Mouse (Mus musculus): ENCODE results near the gene Fbxl12. TPM values are rescaled to one million over a fixed set of nuclear protein-coding genes. Genes with fewer than 3 reads are reported as not detected.
A peak's percentile ranks its signal among the peaks of the same experiment; 100 is the strongest.
"Not testable (repeated sequence)": the region's sequence is repeated elsewhere in the genome, so short reads cannot be mapped to it uniquely, and the experiment has no call there.

The Fbxl12 gene
- 16.2 and 16.4 TPM in 2 replicates for polyA plus RNA-seq (2016; fragmentation: Nextera tagmentation; extraction: Ambion mirVana)

DNA sequence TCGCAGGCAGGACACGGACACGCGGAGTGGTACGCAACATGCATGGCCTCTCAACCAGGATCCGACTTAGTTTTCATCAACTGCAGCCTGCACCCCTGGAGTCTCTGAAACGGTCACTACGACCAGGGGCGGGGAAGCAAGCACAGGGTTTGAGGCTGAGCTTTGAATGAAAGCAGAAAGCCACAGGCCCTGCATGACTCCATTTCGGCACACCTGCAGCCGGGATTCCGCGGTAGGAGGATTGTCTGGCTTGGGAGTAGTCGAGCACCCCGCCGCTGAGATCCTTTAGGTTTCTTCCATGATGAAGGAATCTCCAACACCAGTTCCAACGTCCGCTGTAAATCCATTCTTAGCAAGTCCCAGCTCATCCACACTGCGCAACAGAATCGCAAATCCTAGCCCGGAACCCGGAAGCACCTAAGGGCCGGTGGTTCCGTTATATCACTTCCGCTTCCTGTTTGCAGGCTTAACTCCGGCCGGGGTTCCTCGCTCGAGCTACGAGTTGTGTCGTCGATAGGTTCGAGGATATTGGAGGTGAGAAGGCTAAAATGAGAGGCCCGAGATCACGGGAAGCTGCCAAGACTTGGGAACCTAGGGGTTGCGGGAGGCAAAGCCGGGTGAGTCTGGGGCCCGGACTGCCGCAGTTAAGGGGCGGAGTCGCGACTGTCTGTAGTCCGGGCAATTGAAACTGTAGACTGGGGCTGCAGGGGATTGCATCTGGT is at the start of gene Fbxl12:
Fbxl12 (minus strand) TSS at position 408 of the 722 bp plus-strand sequence.
- Histone ChIP-seq H3K9me3 (no peaks in the 10 kb centered on the region), H3K9ac (peak within 1 kb of the TSS; percentile 86), H3K27me3 (no peaks in the 10 kb centered on the region), H3K4me1 (peaks cover 42% of the 10 kb centered on the region), H3K27ac (peak within 1 kb of the TSS; percentile 81), H3K4me3 (replicated peaks) (peak within 1 kb of the TSS; percentile 84), H3K36me3 (replicated peaks) (peaks cover 29% of the 10 kb centered on the region), H3K4me2 (peak within 1 kb of the TSS; percentile 98)
- WGBS = under 1% methylated on average over 43 of the region's 43 CpGs
- peak; percentile 40 for ATAC-seq (ENCODE audit: low FRiP score)

GRCm38 (mm10) chr9:20692863-20693262 is 48.3 kb upstream of the Fbxl12 start:
- H3K4me1 ChIP-seq = peaks cover 49% of the 10 kb centered on the region
- H3K27me3 ChIP-seq = peaks cover 32% of the 10 kb centered on the region
- no peak overlapping the region for H3K27ac ChIP-seq
- 90% methylated on average over 3 of the region's 3 CpGs for WGBS
- ATAC-seq (ENCODE audit: low FRiP score) = no peak
- no peak overlapping the region for H3K4me2 ChIP-seq
- no peak overlapping the region for H3K9ac ChIP-seq
- H3K36me3 ChIP-seq (replicated peaks) = no peaks in the 10 kb centered on the region
- H3K9me3 ChIP-seq = no peaks in the 10 kb centered on the region
- H3K4me3 ChIP-seq (replicated peaks) = no peak overlapping the region

GRCm38 (mm10) chr9:20690449-20690848 is 45.9 kb upstream of the Fbxl12 start:
- peaks cover 28% of the 10 kb centered on the region for H3K4me1 ChIP-seq
- not testable (repeated sequence) for H3K36me3 ChIP-seq (replicated peaks); H3K4me3 ChIP-seq (replicated peaks); H3K9ac ChIP-seq; ATAC-seq (ENCODE audit: low FRiP score); H3K9me3 ChIP-seq; H3K4me2 ChIP-seq; H3K27ac ChIP-seq
- 94% methylated on average over 2 of the region's 2 CpGs for WGBS
- peaks cover 42% of the 10 kb centered on the region for H3K27me3 ChIP-seq

GRCm38 (mm10) chr9:20689913-20690312 is 45.3 kb upstream of the Fbxl12 start:
- Histone ChIP-seq H3K36me3 (replicated peaks) (no peaks in the 10 kb centered on the region), H3K27ac (0 out of 2 replicates have a peak overlapping the region, but pooled peaks have one; percentile 33), H3K4me1 (peaks cover 23% of the 10 kb centered on the region), H3K4me2 (no peak overlapping the region), H3K27me3 (peaks cover 41% of the 10 kb centered on the region), H3K9me3 (no peaks in the 10 kb centered on the region), H3K9ac (no peak overlapping the region), H3K4me3 (replicated peaks) (no peak overlapping the region)
- 1% methylated on average over 4 of the region's 4 CpGs for WGBS
- 0 out of 2 replicates have a peak, but pooled peaks have one; percentile 36 for ATAC-seq (ENCODE audit: low FRiP score)

GRCm38 (mm10) chr9:20689403-20689802 is 44.8 kb upstream of the Fbxl12 start:
- Histone ChIP-seq H3K27me3 (peaks cover 43% of the 10 kb centered on the region), H3K4me2 (no peak overlapping the region), H3K4me3 (replicated peaks) (no peak overlapping the region), H3K27ac (no peak overlapping the region), H3K9ac (no peak overlapping the region), H3K36me3 (replicated peaks) (no peaks in the 10 kb centered on the region), H3K9me3 (no peaks in the 10 kb centered on the region), H3K4me1 (peaks cover 18% of the 10 kb centered on the region)
- no peak for ATAC-seq (ENCODE audit: low FRiP score)
- 33% methylated on average over 1 of the region's 1 CpGs for WGBS

DNA sequence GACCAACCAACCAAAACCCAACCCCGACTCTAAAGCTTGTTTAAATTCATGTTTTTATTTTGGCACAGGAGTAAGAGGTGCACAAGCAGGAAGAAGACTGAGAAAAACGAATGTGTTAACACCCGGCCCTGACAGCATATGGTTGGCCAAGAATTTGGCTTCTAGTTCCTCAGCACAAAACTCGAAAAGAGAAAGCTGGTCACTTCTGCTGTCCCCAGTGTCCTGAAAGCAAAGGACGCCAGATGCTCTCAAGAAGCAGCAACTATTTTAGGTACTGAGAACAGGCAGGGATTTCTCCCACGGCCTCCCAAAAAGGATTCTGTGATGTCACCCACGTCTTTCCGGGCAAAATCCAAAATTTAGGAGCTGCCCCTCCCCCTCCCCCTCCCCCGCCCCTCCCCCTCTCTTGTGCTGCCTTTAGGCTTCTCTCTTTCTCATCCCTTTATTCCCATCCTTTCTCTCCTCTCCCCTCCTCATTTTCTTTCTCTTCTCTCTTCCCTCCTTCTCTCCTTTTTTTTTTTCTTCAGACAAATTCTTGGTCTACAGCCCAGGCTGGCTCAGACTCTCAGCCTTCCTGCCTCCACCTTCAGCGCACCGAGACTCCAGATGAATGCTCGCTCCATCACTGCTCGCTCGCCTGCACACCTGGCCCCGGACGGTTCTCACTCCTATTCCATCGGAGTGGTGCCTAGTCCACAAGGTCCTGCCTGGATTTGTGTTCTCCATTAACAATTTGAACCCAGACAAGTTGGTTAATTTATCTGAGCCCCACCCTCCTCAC is 40.7 kb upstream of the Fbxl12 start:
- peaks cover 36% of the 10 kb centered on the region for H3K27me3 ChIP-seq
- H3K9ac ChIP-seq = no peak overlapping the region
- H3K27ac ChIP-seq = no peak overlapping the region
- WGBS = 63% methylated on average over 16 of the region's 17 CpGs
- ATAC-seq (ENCODE audit: low FRiP score) = no peak
- no peak overlapping the region for H3K4me2 ChIP-seq
- no peak overlapping the region for H3K4me3 ChIP-seq (replicated peaks)
- no peaks in the 10 kb centered on the region for H3K36me3 ChIP-seq (replicated peaks)
- peaks cover 25% of the 10 kb centered on the region for H3K4me1 ChIP-seq
- no peaks in the 10 kb centered on the region for H3K9me3 ChIP-seq

- Histone ChIP-seq H3K36me3 (replicated peaks) (no peaks in the 10 kb centered on the region), H3K9ac (no peak overlapping the region), H3K9me3 (no peaks in the 10 kb centered on the region), H3K4me2 (no peak overlapping the region), H3K4me3 (replicated peaks) (no peak overlapping the region), H3K27ac (peak overlapping the region; percentile 27), H3K4me1 (peaks cover 30% of the 10 kb centered on the region), H3K27me3 (peaks cover 28% of the 10 kb centered on the region)
- ATAC-seq (ENCODE audit: low FRiP score) = peak; percentile 34; the same call in 1 of the 2 replicates
- 20% methylated on average over 2 of the region's 2 CpGs for WGBS
Observed at GRCm38 (mm10) chr9:20682389-20682722, 37.8 kb upstream of the Fbxl12 start.

- H3K27me3 ChIP-seq = peaks cover 24% of the 10 kb centered on the region
- H3K9me3 ChIP-seq = no peaks in the 10 kb centered on the region
- peak; percentile 77 for ATAC-seq (ENCODE audit: low FRiP score)
- H3K4me3 ChIP-seq (replicated peaks) = no peak overlapping the region
- H3K4me1 ChIP-seq = peaks cover 30% of the 10 kb centered on the region
- peak overlapping the region; percentile 75 for H3K27ac ChIP-seq
- 30% methylated on average over 7 of the region's 7 CpGs for WGBS
- H3K36me3 ChIP-seq (replicated peaks) = no peaks in the 10 kb centered on the region
- no peak overlapping the region for H3K9ac ChIP-seq
- H3K4me2 ChIP-seq = no peak overlapping the region
Observed at GRCm38 (mm10) chr9:20681546-20682388, 37.2 kb upstream of the Fbxl12 start.

GRCm38 (mm10) chr9:20680378-20680958 is 35.9 kb upstream of the Fbxl12 start:
- H3K36me3 ChIP-seq (replicated peaks) = no peaks in the 10 kb centered on the region
- H3K27me3 ChIP-seq = peaks cover 16% of the 10 kb centered on the region; the same call in 1 of the 2 replicates
- peaks cover 30% of the 10 kb centered on the region for H3K4me1 ChIP-seq
- H3K9me3 ChIP-seq = no peaks in the 10 kb centered on the region
- no peak for ATAC-seq (ENCODE audit: low FRiP score)
- WGBS = 33% methylated on average over 9 of the region's 9 CpGs
- H3K4me2 ChIP-seq = no peak overlapping the region
- H3K4me3 ChIP-seq (replicated peaks) = no peak overlapping the region
- peak overlapping the region; percentile 75 for H3K27ac ChIP-seq
- H3K9ac ChIP-seq = no peak overlapping the region

GRCm38 (mm10) chr9:20677892-20678291 is 33.3 kb upstream of the Fbxl12 start:
- no peak for ATAC-seq (ENCODE audit: low FRiP score)
- Histone ChIP-seq H3K36me3 (replicated peaks) (no peaks in the 10 kb centered on the region), H3K27ac (no peak overlapping the region), H3K4me2 (no peak overlapping the region), H3K27me3 (no peaks in the 10 kb centered on the region), H3K9ac (no peak overlapping the region), H3K4me3 (replicated peaks) (no peak overlapping the region), H3K9me3 (no peaks in the 10 kb centered on the region), H3K4me1 (peaks cover 30% of the 10 kb centered on the region)
- WGBS = 88% methylated on average over 12 of the region's 12 CpGs

DNA sequence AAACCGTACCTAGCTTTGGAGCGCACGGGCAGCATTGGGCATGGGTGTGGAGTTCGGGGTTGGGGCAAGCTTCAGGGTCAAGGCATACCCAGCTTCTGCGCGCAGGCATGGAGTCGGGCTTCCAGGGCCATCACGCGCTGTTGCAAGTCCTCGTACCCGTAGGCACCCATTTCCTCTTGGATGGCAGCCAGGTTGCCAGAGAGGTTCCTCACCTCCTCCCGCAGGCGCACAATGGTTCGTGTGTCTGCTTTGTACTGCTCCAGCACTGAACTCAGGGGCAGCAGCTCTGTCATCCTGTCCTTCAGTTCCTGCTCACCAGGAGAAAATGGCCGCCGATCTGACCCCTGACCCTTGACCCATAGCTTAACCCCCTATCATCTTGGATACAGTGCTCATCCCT is 27.5 kb upstream of the Fbxl12 start:
- Histone ChIP-seq H3K9me3 (no peaks in the 10 kb centered on the region), H3K27ac (no peak overlapping the region), H3K27me3 (no peaks in the 10 kb centered on the region), H3K4me1 (no peaks in the 10 kb centered on the region), H3K36me3 (replicated peaks) (0 out of 2 replicates have a peak, but pooled peaks cover 4% of the 10 kb centered on the region), H3K4me3 (replicated peaks) (no peak overlapping the region), H3K9ac (no peak overlapping the region), H3K4me2 (no peak overlapping the region)
- WGBS = 91% methylated on average over 16 of the region's 16 CpGs
- ATAC-seq (ENCODE audit: low FRiP score) = no peak

DNA sequence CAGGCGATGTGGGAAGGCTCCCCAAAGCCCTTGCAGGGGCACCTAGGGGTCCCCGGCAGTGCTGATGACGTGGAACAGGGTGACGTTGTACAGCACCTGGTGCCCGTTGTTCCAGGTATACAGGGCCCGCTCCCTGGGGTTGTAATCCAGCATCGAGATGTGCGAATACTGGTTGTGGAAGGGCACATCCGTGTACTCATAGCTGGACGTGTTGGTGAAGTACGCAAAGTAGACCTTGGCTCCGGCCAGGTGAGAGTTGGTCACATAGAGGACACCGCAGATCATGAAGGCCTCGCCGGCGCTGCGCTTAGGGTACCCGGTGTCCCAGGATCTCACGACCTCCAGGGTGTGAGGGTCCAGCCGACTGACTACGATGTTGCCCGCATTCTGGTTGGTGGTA is 23.5 kb upstream of the Fbxl12 start:
- WGBS = 95% methylated on average over 22 of the region's 22 CpGs
- Histone ChIP-seq H3K4me2 (no peak overlapping the region), H3K27ac (no peak overlapping the region), H3K9me3 (no peaks in the 10 kb centered on the region), H3K27me3 (no peaks in the 10 kb centered on the region), H3K4me1 (peaks cover 37% of the 10 kb centered on the region), H3K9ac (no peak overlapping the region), H3K36me3 (replicated peaks) (peaks cover 24% of the 10 kb centered on the region), H3K4me3 (replicated peaks) (no peak overlapping the region)
- no peak for ATAC-seq (ENCODE audit: low FRiP score)

Data from forebrain, embryonic 12.5 days (tissue).